Mouse (Mus musculus) gastrocnemius, postnatal 36 days (tissue): Measurements from ENCODE around the gene Ptov1. TPM values are rescaled to one million over a fixed set of nuclear protein-coding genes. Genes with fewer than 3 reads are reported as not detected.

ENCODE experiments used
- DNase-seq, 2 experiments: peaks; one replicate each; pipeline ENCODE4 v3.0.0; 2022
- intact Hi-C: fragments of 180-260 bp; cut with DNase I; formaldehyde crosslinking; loops from one replicate; pipeline ENCODE4 v1.15.1; 2025
- microRNA-seq, 2 experiments: library from miRNA; unstranded; fragments of <30 nt; microRNA quantifications; one replicate each; pipeline ENCODE4 v1.2.0; 2021
- total RNA-seq, 2 experiments: library from RNA; stranded (reverse); gene quantifications; 2 replicates each; pipeline ENCODE4 v1.2.3; 2021

Gene Ptov1
- total RNA-seq, 2 experiments from 2014 or later = 129 to 153 TPM

DNA sequence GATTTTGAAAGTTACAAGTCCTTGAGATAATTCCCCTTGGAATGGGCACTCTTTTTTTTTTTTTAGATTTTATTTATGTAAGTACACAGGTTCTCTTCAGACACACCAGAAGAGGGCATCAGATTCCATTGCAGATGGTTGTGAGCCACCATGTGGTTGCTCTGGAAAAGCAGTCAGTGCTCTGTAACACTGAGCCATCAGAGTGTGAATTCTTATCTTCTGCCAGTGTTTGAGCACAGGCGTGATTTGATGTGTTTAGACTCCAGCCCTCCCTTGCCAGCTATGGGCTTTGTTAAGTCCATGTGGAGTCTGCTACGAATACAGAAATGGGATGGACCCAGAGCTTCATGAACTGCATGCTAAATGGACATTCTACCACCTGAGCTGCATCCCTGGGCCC, 51.4 kb downstream of the Ptov1 start:
- no peak for DNase-seq
- intact Hi-C loops = no loop called here

DNA sequence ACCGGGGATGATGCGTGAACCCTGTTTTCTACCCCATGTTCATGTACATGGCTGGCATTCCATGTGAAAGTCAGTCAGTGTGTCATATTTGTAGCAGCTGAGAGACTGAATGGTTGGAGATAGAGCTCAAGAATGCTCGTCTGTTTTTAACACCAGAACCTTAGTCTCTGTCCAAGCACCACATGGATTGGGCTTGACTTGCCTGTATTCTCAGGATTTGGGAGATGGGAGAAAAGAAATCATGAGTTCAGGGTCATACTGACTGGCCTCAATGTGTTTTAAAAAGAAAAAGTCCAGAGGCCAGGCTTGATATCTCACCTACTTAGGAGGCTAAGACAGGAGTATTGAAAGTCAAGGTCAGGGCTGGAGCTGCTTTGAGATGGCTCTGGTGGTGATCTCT, 52.1 kb downstream of the Ptov1 start:
- intact Hi-C loops = no loop called here
- DNase-seq = no peak

DNA sequence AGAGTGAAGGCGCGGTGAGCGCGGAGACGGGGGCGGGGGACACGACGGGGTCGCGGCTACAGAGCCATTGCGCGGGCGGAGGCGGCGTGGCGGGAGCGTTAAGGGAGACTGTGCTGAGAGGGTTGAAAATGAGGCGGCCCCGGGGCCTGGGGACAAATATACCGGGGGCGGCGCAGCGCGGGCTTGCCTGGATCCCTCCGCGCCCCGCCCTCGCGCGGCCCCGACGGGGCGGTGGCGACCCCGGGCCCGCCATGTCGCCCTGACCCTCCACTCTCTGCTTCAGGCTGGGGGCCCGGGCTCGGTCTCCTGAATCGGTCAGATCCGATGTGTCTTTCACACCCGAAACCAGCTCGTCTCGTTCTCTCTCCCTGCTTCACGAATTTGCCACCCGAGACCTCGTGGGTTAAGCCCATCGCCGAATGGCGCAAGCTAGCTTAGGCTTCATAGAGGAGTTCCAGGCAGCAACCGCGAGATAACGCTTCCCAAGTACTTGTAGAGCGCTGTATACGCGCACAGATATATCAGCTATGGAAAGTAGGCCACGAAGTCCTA, 53.0 kb downstream of the Ptov1 start, which contains the start of gene Atf5:
Atf5 (minus strand) TSS at position 189 of the 552 bp plus-strand sequence.
- peak; percentile 70 to 75 for DNase-seq
- intact Hi-C loops = no loop called here

DNA sequence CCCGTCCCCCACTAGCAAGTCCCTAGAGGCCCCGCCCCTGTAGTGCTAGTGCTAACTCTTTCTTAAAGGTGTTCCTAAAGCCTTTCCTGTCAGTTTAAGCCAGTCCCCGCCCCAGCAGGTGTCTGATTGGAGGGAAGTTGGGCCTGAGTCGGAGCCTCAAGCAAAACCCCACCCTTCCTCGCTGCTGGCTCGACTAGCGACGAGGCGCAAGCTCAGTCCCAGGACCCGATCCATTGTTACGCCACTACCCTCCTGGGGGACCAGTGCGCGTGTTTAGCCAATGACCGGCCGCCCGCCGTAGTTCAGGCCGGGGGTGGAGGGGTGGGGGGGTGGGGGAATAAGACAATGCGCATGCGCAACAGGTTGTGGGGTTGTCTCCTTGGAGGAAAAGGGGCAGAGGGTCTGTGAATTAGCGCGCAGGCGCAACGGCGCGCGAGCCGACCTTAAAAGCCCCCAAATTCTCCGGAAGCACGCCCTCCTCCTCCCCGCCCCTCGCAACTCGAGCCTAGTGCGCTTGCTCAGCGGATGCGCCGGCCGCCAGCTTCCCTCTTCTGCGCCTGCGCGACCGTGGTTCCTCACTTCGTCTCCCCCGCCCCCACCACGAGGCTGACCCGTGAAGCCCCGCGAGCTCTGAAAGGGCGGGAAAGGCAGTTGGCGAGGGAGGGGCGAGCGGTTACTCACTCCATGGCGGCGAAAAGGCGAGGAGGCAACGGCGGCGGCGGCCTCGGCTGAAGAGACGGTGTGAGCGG, 53.7 kb downstream of the Ptov1 start, which contains the start of the genes Nup62 and Il4i1:
Nup62 (plus strand) TSS at position 368 of the 749 bp plus-strand sequence.
Il4i1 (plus strand) TSS at position 667 of the 749 bp plus-strand sequence.
- peak; percentile 98 for DNase-seq
- intact Hi-C loops = no loop called here

DNA sequence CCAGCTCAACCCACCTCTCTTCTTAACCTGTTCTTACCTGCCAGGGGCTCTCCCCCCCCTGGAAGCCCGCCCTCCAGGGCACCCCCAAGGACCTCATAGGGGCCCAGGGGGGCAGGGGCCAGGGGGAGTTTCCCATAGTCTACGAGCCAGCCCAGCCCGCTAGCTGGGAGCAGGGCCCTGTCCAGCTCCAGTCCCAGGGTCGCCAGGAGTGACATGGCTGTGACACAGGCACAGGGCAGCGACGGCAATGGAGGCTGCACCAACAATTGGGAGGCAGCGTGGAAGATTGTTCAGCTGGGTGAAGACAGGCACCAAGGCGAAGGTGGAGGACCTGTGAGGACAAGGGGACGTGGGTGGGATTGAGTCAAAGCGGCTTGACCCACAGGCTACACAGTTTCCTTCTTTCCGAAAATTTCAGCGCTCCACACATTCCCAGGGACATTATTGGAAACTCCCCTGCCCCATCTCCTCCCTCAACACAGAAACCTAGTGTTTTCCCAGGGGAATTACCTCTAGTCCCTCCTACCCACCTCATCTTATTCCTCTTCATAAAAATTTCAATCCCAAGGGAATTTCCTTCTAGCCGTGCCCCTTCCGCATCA, 54.5 kb downstream of the Ptov1 start:
- DNase-seq = no peak
- intact Hi-C loops = loop anchor here (5.0 kb wide), 1 partner anchor 58 kb away; no protein-coding TSS in a partner anchor

DNA sequence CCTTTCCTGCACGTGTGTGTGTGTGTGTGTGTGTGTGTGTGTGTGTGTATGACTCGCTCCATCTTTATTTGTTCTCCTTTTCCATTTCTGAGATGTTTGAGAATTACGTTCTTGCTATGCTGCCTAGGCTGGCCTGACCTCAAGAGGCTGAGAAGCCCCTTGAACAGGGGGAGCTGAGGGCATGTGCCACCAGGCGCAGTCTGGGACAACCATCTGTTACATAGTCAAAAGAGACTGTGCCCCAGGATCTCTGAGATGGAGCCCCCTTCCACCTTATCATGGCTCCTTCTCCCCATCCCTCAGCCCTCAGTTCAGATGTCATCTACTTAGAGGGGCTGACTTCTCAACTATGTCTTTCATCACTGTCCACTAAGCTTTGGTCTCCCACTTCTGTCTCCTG, 55.2 kb downstream of the Ptov1 start:
- DNase-seq = no peak
- intact Hi-C loops = loop anchor here (5.0 kb wide), 1 partner anchor 57 kb away; no protein-coding TSS in a partner anchor

DNA sequence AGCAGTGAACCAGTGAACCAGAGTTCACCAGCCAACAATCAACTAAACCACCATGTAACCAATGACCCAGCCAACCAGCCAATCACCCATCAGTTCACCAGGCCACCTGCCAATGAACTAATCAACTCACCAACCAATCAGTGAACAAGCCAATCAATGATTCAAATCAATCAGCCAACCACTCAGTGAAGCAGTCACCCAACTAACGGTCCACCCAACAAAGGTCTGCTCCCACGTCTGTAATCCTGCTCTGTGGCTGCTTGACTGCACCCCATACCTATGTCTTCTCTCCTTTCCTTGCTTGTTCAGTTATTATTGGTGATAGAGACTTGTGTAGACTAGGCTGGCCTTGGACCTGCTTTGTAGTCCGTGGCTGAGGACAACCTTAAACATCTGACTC, 55.6 kb downstream of the Ptov1 start:
- intact Hi-C loops = loop anchor here (5.0 kb wide), 1 partner anchor 57 kb away; no protein-coding TSS in a partner anchor

More for the DNA sequence above, 55.6 kb downstream of the Ptov1 start:
- no peak for DNase-seq

Small RNAs within 50 kb of the gene (microRNA-seq; reads per million reads assigned to microRNA genes)
- 0 reads per million in 2 experiments for gene Mir707

Other genes with a start within 250 kb of the Ptov1 start
- 10 to 100 TPM; 22.5 to 29.7 TPM for gene Myh14, start 198.9 kb downstream of the Ptov1 start, total RNA-seq
- gene Izumo2, start 161.0 kb downstream of the Ptov1 start, total RNA-seq = not detected
- gene Vrk3, start 121.4 kb downstream of the Ptov1 start, total RNA-seq = 10 to 100 TPM; 16.1 to 18.6 TPM
- not detected for gene Zfp473, start 118.7 kb downstream of the Ptov1 start, total RNA-seq
- 10 to 100 TPM; 19.6 to 20.0 TPM for gene Nup62, start 53.7 kb downstream of the Ptov1 start, total RNA-seq
- 1 to 10 TPM; 1.0 to 6.4 TPM for gene Il4i1, start 53.4 kb downstream of the Ptov1 start, total RNA-seq
- gene Atf5, start 53.1 kb downstream of the Ptov1 start, total RNA-seq = 10 to 100 TPM; 55.2 to 69.3 TPM
- gene Akt1s1, start 20.8 kb downstream of the Ptov1 start, total RNA-seq = 100 to 1,000 TPM; 111 to 122 TPM
- gene Tbc1d17, start 20.7 kb downstream of the Ptov1 start, total RNA-seq = 10 to 100 TPM; 42.4 to 53.4 TPM
- gene Pnkp, start 12.6 kb downstream of the Ptov1 start, total RNA-seq = 10 to 100 TPM; 14.9 to 18.7 TPM
- gene Med25, start 22.9 kb upstream of the Ptov1 start, total RNA-seq = 10 to 100 TPM; 54.0 to 57.5 TPM
- 10 to 100 TPM; 17.3 to 18.1 TPM for gene Fuz, start 26.3 kb upstream of the Ptov1 start, total RNA-seq
- 10 to 100 TPM; 55.0 to 56.3 TPM for gene Ap2a1, start 59.7 kb upstream of the Ptov1 start, total RNA-seq
- not detected for gene Tsks, start 73.4 kb upstream of the Ptov1 start, total RNA-seq
- 1 to 10 TPM; 1.2 to 1.8 TPM for gene Cpt1c, start 105.1 kb upstream of the Ptov1 start, total RNA-seq
- gene Prmt1, start 116.8 kb upstream of the Ptov1 start, total RNA-seq = 100 to 1,000 TPM; 105 to 123 TPM
- gene Irf3, start 127.9 kb upstream of the Ptov1 start, total RNA-seq = 10 to 100 TPM; 18.3 to 20.3 TPM
- gene Bcl2l12, start 128.9 kb upstream of the Ptov1 start, total RNA-seq = 1 to 10 TPM; 8.0 to 8.9 TPM
- gene Scaf1, start 146.6 kb upstream of the Ptov1 start, total RNA-seq = 10 to 100 TPM; 36.9 to 40.2 TPM
- gene Rras, start 148.2 kb upstream of the Ptov1 start, total RNA-seq = 10 to 100 TPM; 20.6 to 21.8 TPM
- 10 to 100 TPM; 11.3 to 14.1 TPM for gene Prr12, start 183.1 kb upstream of the Ptov1 start, total RNA-seq
- 10 to 100 TPM; 29.0 to 30.8 TPM for gene Nosip, start 192.6 kb upstream of the Ptov1 start, total RNA-seq
- gene Prrg2, start 192.9 kb upstream of the Ptov1 start, total RNA-seq = 1 to 10 TPM; 8.0 to 8.8 TPM
- 10 to 100 TPM; 17.3 to 20.9 TPM for gene Rcn3, start 222.4 kb upstream of the Ptov1 start, total RNA-seq
- 10 to 100 TPM; 39.2 to 40.0 TPM for gene Fcgrt, start 234.1 kb upstream of the Ptov1 start, total RNA-seq